Mouse (Mus musculus): ENCODE data around the gene Gadd45a. TPM values are rescaled to one million over a fixed set of nuclear protein-coding genes. Genes with fewer than 3 reads are reported as not detected.
"Not testable (repeated sequence)": the region's sequence is repeated elsewhere in the genome, so short reads cannot be mapped to it uniquely, and the experiment has no call there.

Gadd45a gene
- polyA plus RNA-seq, 2 experiments = 11.9 to 20.3 TPM

DNA sequence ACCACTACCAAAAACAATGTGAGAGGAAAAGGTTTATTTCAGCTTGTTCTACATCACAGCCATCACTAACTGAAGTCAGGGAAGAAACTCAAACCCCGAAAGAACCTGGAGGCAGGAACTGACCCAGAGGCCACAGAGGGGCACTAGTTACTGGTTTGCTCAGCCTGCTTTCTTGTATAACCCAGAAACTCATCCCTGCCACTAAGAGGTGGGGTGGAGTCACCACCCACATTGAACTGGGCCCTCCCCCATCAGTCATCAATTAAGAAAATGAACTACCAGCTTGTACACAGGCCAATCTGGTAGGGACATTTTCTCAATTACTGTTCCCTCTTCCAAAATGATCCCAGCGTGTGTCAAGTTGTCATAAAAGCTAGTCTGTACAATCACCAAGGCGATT lies 10.6 kb downstream of the Gadd45a start:
- H3K4me3 ChIP-seq (replicated peaks; ENCODE audit: low read length) = no peak overlapping the region
- H3K9ac ChIP-seq (ENCODE audit: low read depth, low read length, severe bottlenecking) = no peak overlapping the region
- no peaks in the 10 kb centered on the region for H3K9me3 ChIP-seq (ENCODE audit: control insufficient read depth, low read length)
- no peaks in the 10 kb centered on the region for H3K27me3 ChIP-seq (ENCODE audit: control insufficient read depth, insufficient read depth, low read length)
- 43% methylated on average over 3 of the region's 3 CpGs for WGBS
- no peak for ATAC-seq (ENCODE audit: low FRiP score, low read depth)
- TF ChIP-seq POLR2A (IDR thresholded peaks at IDR 0.05; ENCODE audit: borderline replicate concordance, extremely low read depth, insufficient read depth, insufficient read length) = no peak
- H3K4me2 ChIP-seq (replicated peaks; ENCODE audit: low read depth, low read length, severe bottlenecking) = no peak overlapping the region
- no peaks in the 10 kb centered on the region for H3K4me1 ChIP-seq (ENCODE audit: control insufficient read depth, insufficient read depth, low read length)
- no peak overlapping the region for H3K27ac ChIP-seq (replicated peaks; ENCODE audit: low read depth, low read length)
- peak; percentile 0 for DNase-seq (ENCODE audit: low spot score)
- H3K36me3 ChIP-seq (ENCODE audit: control insufficient read depth, insufficient read depth, low read length) = no peaks in the 10 kb centered on the region

GRCm38 (mm10) chr6:67023729-67024128 lies 13.5 kb downstream of the Gadd45a start:
- Histone ChIP-seq H3K9ac (ENCODE audit: low read depth, low read length, severe bottlenecking) (no peak overlapping the region), H3K4me1 (ENCODE audit: control insufficient read depth, insufficient read depth, low read length) (no peaks in the 10 kb centered on the region), H3K36me3 (ENCODE audit: control insufficient read depth, insufficient read depth, low read length) (no peaks in the 10 kb centered on the region), H3K4me3 (replicated peaks; ENCODE audit: low read length) (no peak overlapping the region), H3K27me3 (ENCODE audit: control insufficient read depth, insufficient read depth, low read length) (no peaks in the 10 kb centered on the region), H3K9me3 (ENCODE audit: control insufficient read depth, low read length) (no peaks in the 10 kb centered on the region), H3K4me2 (replicated peaks; ENCODE audit: low read depth, low read length, severe bottlenecking) (no peak overlapping the region), H3K27ac (replicated peaks; ENCODE audit: low read depth, low read length) (no peak overlapping the region)
- 76% methylated on average over 4 of the region's 4 CpGs for WGBS
- ATAC-seq (ENCODE audit: low FRiP score, low read depth) (no peak), DNase-seq (ENCODE audit: low spot score) (no peak)
- no peak for TF ChIP-seq POLR2A (IDR thresholded peaks at IDR 0.05; ENCODE audit: borderline replicate concordance, extremely low read depth, insufficient read depth, insufficient read length)

DNA sequence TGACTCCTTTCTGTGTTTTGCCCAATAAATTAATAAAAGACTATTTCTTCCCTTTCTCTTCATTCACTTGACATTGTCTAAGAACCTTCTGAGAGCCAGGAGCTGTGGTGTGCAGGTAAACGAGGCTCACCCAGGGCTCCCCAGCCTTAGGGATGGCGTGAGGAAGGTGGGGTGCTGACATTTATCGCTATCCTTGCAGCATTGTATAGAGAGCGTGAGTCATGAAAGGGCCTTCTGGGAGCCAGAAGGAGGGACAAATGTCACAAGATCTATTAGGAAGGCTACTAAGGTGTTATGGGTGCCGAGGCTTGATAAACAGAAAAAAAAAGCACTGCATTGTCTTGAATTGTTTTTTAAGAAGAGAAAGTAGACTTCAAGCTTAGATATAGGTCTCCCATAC lies 15.9 kb downstream of the Gadd45a start:
- ATAC-seq (ENCODE audit: low FRiP score, low read depth) = no peak
- WGBS = 86% methylated on average over 5 of the region's 5 CpGs
- no peak overlapping the region for H3K27ac ChIP-seq (replicated peaks; ENCODE audit: low read depth, low read length)
- no peaks in the 10 kb centered on the region for H3K27me3 ChIP-seq (ENCODE audit: control insufficient read depth, insufficient read depth, low read length)
- H3K4me3 ChIP-seq (replicated peaks; ENCODE audit: low read length) = no peak overlapping the region
- H3K9me3 ChIP-seq (ENCODE audit: control insufficient read depth, low read length) = no peaks in the 10 kb centered on the region
- peaks cover 3% of the 10 kb centered on the region; the same call in 1 of the 2 replicates for H3K36me3 ChIP-seq (ENCODE audit: control insufficient read depth, insufficient read depth, low read length)
- H3K4me1 ChIP-seq (ENCODE audit: control insufficient read depth, insufficient read depth, low read length) = peaks cover 5% of the 10 kb centered on the region; the same call in 1 of the 2 replicates
- no peak for DNase-seq (ENCODE audit: low spot score)
- H3K9ac ChIP-seq (ENCODE audit: low read depth, low read length, severe bottlenecking) = no peak overlapping the region
- no peak for TF ChIP-seq POLR2A (IDR thresholded peaks at IDR 0.05; ENCODE audit: borderline replicate concordance, extremely low read depth, insufficient read depth, insufficient read length)
- no peak overlapping the region for H3K4me2 ChIP-seq (replicated peaks; ENCODE audit: low read depth, low read length, severe bottlenecking)

- 83% methylated on average over 7 of the region's 7 CpGs for WGBS
- DNase-seq (ENCODE audit: low spot score); H3K9ac ChIP-seq (ENCODE audit: low read depth, low read length, severe bottlenecking); H3K27ac ChIP-seq (replicated peaks; ENCODE audit: low read depth, low read length); H3K27me3 ChIP-seq (ENCODE audit: control insufficient read depth, insufficient read depth, low read length); H3K36me3 ChIP-seq (ENCODE audit: control insufficient read depth, insufficient read depth, low read length); H3K4me3 ChIP-seq (replicated peaks; ENCODE audit: low read length); H3K9me3 ChIP-seq (ENCODE audit: control insufficient read depth, low read length); H3K4me2 ChIP-seq (replicated peaks; ENCODE audit: low read depth, low read length, severe bottlenecking); ATAC-seq (ENCODE audit: low FRiP score, low read depth): not testable (repeated sequence)
- peaks cover 13% of the 10 kb centered on the region; the same call in 1 of the 2 replicates for H3K4me1 ChIP-seq (ENCODE audit: control insufficient read depth, insufficient read depth, low read length)
Observed at GRCm38 (mm10) chr6:67019001-67019400, 18.3 kb downstream of the Gadd45a start.

GRCm38 (mm10) chr6:67018365-67018764 lies 18.9 kb downstream of the Gadd45a start:
- Histone ChIP-seq H3K4me3 (replicated peaks; ENCODE audit: low read length) (no peak overlapping the region), H3K27me3 (ENCODE audit: control insufficient read depth, insufficient read depth, low read length) (no peaks in the 10 kb centered on the region), H3K9me3 (ENCODE audit: control insufficient read depth, low read length) (no peaks in the 10 kb centered on the region), H3K4me2 (replicated peaks; ENCODE audit: low read depth, low read length, severe bottlenecking) (no peak overlapping the region), H3K4me1 (ENCODE audit: control insufficient read depth, insufficient read depth, low read length) (peaks cover 13% of the 10 kb centered on the region; the same call in 1 of the 2 replicates), H3K36me3 (ENCODE audit: control insufficient read depth, insufficient read depth, low read length) (peaks cover 3% of the 10 kb centered on the region; the same call in 1 of the 2 replicates), H3K27ac (replicated peaks; ENCODE audit: low read depth, low read length) (no peak overlapping the region), H3K9ac (ENCODE audit: low read depth, low read length, severe bottlenecking) (no peak overlapping the region)
- TF ChIP-seq POLR2A (IDR thresholded peaks at IDR 0.05; ENCODE audit: borderline replicate concordance, extremely low read depth, insufficient read depth, insufficient read length) = no peak
- 61% methylated on average over 4 of the region's 4 CpGs for WGBS
- ATAC-seq (ENCODE audit: low FRiP score, low read depth) (no peak), DNase-seq (ENCODE audit: low spot score) (no peak)

All from limb, embryonic 14.5 days (tissue).